21 mouse cellular contexts compared by ENCODE assay signal in the genomic region with DNA sequence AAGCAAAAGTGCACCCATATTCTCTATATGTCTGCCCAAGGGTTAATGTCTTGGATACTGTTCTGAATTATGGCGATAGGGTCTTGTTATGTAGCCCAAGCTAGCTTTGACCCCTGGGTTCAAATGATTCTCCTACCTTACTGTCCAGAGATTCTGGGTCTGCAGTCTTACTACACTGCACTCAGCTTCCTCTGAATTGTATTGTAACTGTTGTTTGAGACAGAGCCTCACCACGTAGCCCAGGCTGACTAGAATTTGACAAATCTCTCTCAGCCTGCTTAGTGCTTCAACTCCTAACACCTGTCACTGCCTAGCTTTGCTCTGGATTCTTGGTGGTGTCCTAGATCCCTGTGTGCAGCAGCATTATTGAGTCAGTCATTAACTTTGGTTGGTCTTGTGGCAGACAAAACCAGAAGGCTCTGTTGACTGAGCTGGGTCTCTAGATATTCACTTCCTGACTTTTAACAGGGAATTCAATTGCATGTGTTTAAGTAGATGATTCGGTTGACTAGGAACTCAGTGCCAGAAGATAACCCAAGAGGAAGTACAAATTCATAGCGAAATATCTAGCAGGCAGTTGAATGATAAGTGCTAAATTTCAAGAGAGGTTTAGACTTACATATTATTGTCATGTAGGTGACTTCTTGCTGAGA. TPM values are rescaled to one million over a fixed set of nuclear protein-coding genes. Genes with fewer than 3 reads are reported as not detected.
DNase-seq lines count a peak whose midpoint lies in the region; ATAC-seq and TF ChIP-seq lines count a peak whose summit lies in the region.
"Had no signal": no experiment of that assay in that cellular context is flagged by ENCODE, and none has a peak within 500 bp of the region (broad histone marks: within the 10 kb centered on the region; RNA-seq: fewer than 3 reads in every experiment).

No protein-coding gene starts in this region.

- 40% methylated on average over 4 of the region's 4 CpGs for WGBS in liver, embryonic 11.5 days
- WGBS in stomach, postnatal 0 days, result 69% methylated on average over 4 of the region's 4 CpGs

- H3K79me2 ChIP-seq in MEL (ENCODE audit: control insufficient read depth, insufficient read depth, low read length, poor library complexity), result peaks cover 20% of the 10 kb centered on the region

- no peak for TF ChIP-seq RAD21 in MEL (IDR thresholded peaks at IDR 0.05; ENCODE audit: low read depth, low read length)

- no peak; the same call in 1 of the 2 replicates for ATAC-seq in liver, embryonic 11.5 days (replicated peaks; ENCODE audit: low FRiP score)
- no peak for ATAC-seq in stomach, postnatal 0 days (ENCODE audit: low FRiP score, low TSS enrichment)
- ATAC-seq: forebrain, embryonic 16.5 days had no signal

- H3K9ac ChIP-seq in MEL (ENCODE audit: control insufficient read depth, low read depth, low read length, poor library complexity, severe bottlenecking), result peak overlapping the region; percentile 72
- H3K9ac ChIP-seq in liver, embryonic 11.5 days (ENCODE audit: low read depth, low read length), result no peak overlapping the region
- no peak overlapping the region for H3K9ac ChIP-seq in stomach, postnatal 0 days (ENCODE audit: low read length)
- H3K9ac ChIP-seq: embryonic facial prominence, embryonic 12.5 days; heart, embryonic 15.5 days; neural tube, embryonic 15.5 days had no signal

- peaks cover 47 to 57% of the 10 kb centered on the region in 2 experiments for H3K4me1 ChIP-seq in MEL (ENCODE audit: control insufficient read depth in 1 of 2, insufficient read depth in 2 of 2, low read length in 2 of 2)
- H3K4me1 ChIP-seq in liver, embryonic 11.5 days (replicated peaks; ENCODE audit: control insufficient read depth, insufficient read depth, low read length), result peaks cover 19% of the 10 kb centered on the region
- H3K4me1 ChIP-seq in stomach, postnatal 0 days (replicated peaks; ENCODE audit: control insufficient read depth, insufficient read depth), result no peaks in the 10 kb centered on the region
- H3K4me1 ChIP-seq: embryonic facial prominence, embryonic 12.5 days; limb, embryonic 10.5 days had no signal

- peaks cover 0 to 77% of the 10 kb centered on the region in 2 experiments; a peak in 2 of 4 replicates for H3K36me3 ChIP-seq in MEL (ENCODE audit: control insufficient read depth in 1 of 2, insufficient read depth in 2 of 2, low read length in 2 of 2)
- no peaks in the 10 kb centered on the region for H3K36me3 ChIP-seq in liver, embryonic 11.5 days (ENCODE audit: control insufficient read depth, insufficient read depth, low read length)
- H3K36me3 ChIP-seq in splenic B cell, adult 2 months (ENCODE audit: control insufficient read depth, insufficient read depth, low read length, poor library complexity, severe bottlenecking), result no peaks in the 10 kb centered on the region
- H3K36me3 ChIP-seq in stomach, postnatal 0 days (ENCODE audit: control insufficient read depth, insufficient read depth, low read length), result no peaks in the 10 kb centered on the region
- H3K36me3 ChIP-seq: embryonic facial prominence, embryonic 12.5 days; heart, embryonic 15.5 days; limb, embryonic 10.5 days; neural tube, embryonic 15.5 days had no signal

- peak in 1 of 2 experiments; percentile 73; a peak in 2 of 4 replicates for TF ChIP-seq POLR2A in MEL (IDR thresholded peaks at IDR 0.05; ENCODE audit: control insufficient read depth in 1 of 2, insufficient read depth in 1 of 2, low read depth in 1 of 2, low read length in 2 of 2, poor library complexity in 1 of 2)

- H3K9me3 ChIP-seq in MEL (replicated peaks; ENCODE audit: insufficient read depth, low read length), result no peaks in the 10 kb centered on the region
- no peaks in the 10 kb centered on the region for H3K9me3 ChIP-seq in liver, embryonic 11.5 days (ENCODE audit: control insufficient read depth, low read length)
- no peaks in the 10 kb centered on the region for H3K9me3 ChIP-seq in stomach, postnatal 0 days (ENCODE audit: control insufficient read depth, low read length)
- H3K9me3 ChIP-seq: embryonic facial prominence, embryonic 12.5 days; heart, embryonic 15.5 days; limb, embryonic 10.5 days; neural tube, embryonic 15.5 days had no signal

- TF ChIP-seq CTCF in MEL (IDR thresholded peaks at IDR 0.05 in 2 of 3, conservative IDR thresholded peaks at IDR 0.05 in 1 of 3; ENCODE audit: control insufficient read depth in 1 of 3, insufficient read depth in 1 of 3, low read depth in 2 of 3, low read length in 3 of 3, poor library complexity in 1 of 3, severe bottlenecking in 1 of 3), result no peak
- no peak for TF ChIP-seq CTCF in stomach, postnatal 0 days (IDR thresholded peaks at IDR 0.05; ENCODE audit: low read depth)

- peak; percentile 99 for TF ChIP-seq EP300 in MEL (IDR thresholded peaks at IDR 0.05; ENCODE audit: low read depth in 1 of 2, low read length in 2 of 2)
- no peak for TF ChIP-seq EP300 in stomach, postnatal 0 days (optimal IDR thresholded peaks at IDR 0.05)

- peak overlapping the region; percentile 22; the same call in 1 of the 2 replicates for H3K4me2 ChIP-seq in liver, embryonic 11.5 days
- H3K4me2 ChIP-seq in stomach, postnatal 0 days (replicated peaks; ENCODE audit: low read depth), result no peak overlapping the region
- H3K4me2 ChIP-seq: embryonic facial prominence, embryonic 12.5 days; heart, embryonic 15.5 days; neural tube, embryonic 15.5 days had no signal

- no peaks in the 10 kb centered on the region for H3K27me3 ChIP-seq in MEL (ENCODE audit: control insufficient read depth in 1 of 2, insufficient read depth in 2 of 2, low read length in 2 of 2)
- H3K27me3 ChIP-seq in liver, embryonic 11.5 days (replicated peaks; ENCODE audit: control insufficient read depth, insufficient read depth, low read length), result no peaks in the 10 kb centered on the region
- H3K27me3 ChIP-seq in splenic B cell, adult 2 months (ENCODE audit: control insufficient read depth, insufficient read depth, low read length, poor library complexity, severe bottlenecking), result no peaks in the 10 kb centered on the region
- H3K27me3 ChIP-seq in stomach, postnatal 0 days (ENCODE audit: control insufficient read depth, insufficient read depth, low read length), result no peaks in the 10 kb centered on the region
- H3K27me3 ChIP-seq: embryonic facial prominence, embryonic 12.5 days; heart, embryonic 15.5 days; neural tube, embryonic 15.5 days had no signal

- H3K27ac ChIP-seq in MEL (ENCODE audit: control insufficient read depth, low read depth, low read length), result peak overlapping the region; percentile 100
- H3K27ac ChIP-seq in liver, embryonic 11.5 days (ENCODE audit: low read depth, low read length), result peak overlapping the region; percentile 43
- H3K27ac ChIP-seq in stomach, postnatal 0 days (replicated peaks), result no peak overlapping the region
- H3K27ac ChIP-seq: embryonic facial prominence, embryonic 12.5 days; gastrocnemius, adult 2 months; heart, embryonic 15.5 days; limb, embryonic 10.5 days; neural tube, embryonic 15.5 days had no signal

- DNase-seq in kidney, adult 9 months, result peak; percentile 23
- DNase-seq in kidney, adult 11 months, result no peak
- peak; percentile 95 for DNase-seq in MEL (ENCODE audit: low read depth, low spot score)
- DNase-seq in liver, embryonic 11.5 days (ENCODE audit: low spot score), result no peak
- DNase-seq in splenic B cell, adult 2 months (ENCODE audit: low read depth, low spot score), result peak; percentile 37
- no peak for DNase-seq in embryo, embryonic 9.5 days (ENCODE audit: extremely low spot score)
- no peak for DNase-seq in stomach, postnatal 0 days (ENCODE audit: low spot score)
- DNase-seq: cerebellum, adult 11-12 months; cerebellum, postnatal 36 days; gastrocnemius, adult 2 months; heart, adult 18-20 months; kidney, postnatal 10 days; lung, adult 18-20 months; midbrain, embryonic 14.5 days; thymus, postnatal 14 days had no signal

- H3K4me3 ChIP-seq in MEL (ENCODE audit: control insufficient read depth in 1 of 2, insufficient read depth in 1 of 2, low read depth in 2 of 2, low read length in 2 of 2), result peak overlapping the region; percentile 24 to 42
- no peak overlapping the region for H3K4me3 ChIP-seq in liver, embryonic 11.5 days (ENCODE audit: low read depth, low read length)
- H3K4me3 ChIP-seq in stomach, postnatal 0 days (ENCODE audit: low read depth, low read length), result no peak overlapping the region
- H3K4me3 ChIP-seq: embryonic facial prominence, embryonic 12.5 days; gastrocnemius, adult 2 months; heart, embryonic 15.5 days; limb, embryonic 10.5 days; myocyte; neural tube, embryonic 15.5 days had no signal

TF ChIP-seq in MEL, 35 proteins besides CTCF, POLR2A, EP300 and RAD21 (continues in another document):
- 0 out of 2 replicates have a peak, but pooled peaks have one; percentile 7 for TF ChIP-seq BHLHE40 (IDR thresholded peaks at IDR 0.05; ENCODE audit: borderline replicate concordance, low read depth, low read length)
- TF ChIP-seq TBP (IDR thresholded peaks at IDR 0.05; ENCODE audit: low read depth, low read length), result peak; percentile 83
- no peak for TF ChIP-seq MAFK (IDR thresholded peaks at IDR 0.05; ENCODE audit: borderline replicate concordance, low read depth, low read length)
- TF ChIP-seq USF1 (IDR thresholded peaks at IDR 0.05; ENCODE audit: low read depth, low read length), result no peak
- TF ChIP-seq NRF1 (IDR thresholded peaks at IDR 0.05; ENCODE audit: insufficient read depth, low read depth, low read length, poor library complexity, severe bottlenecking), result no peak
- no peak for TF ChIP-seq POLR2AphosphoS5 (IDR thresholded peaks at IDR 0.05; ENCODE audit: borderline replicate concordance, low read depth, low read length)
- TF ChIP-seq TCF12 (IDR thresholded peaks at IDR 0.05; ENCODE audit: low read depth, low read length), result peak; percentile 90
- TF ChIP-seq TAL1 (IDR thresholded peaks at IDR 0.05; ENCODE audit: low read length), result peak; percentile 65
- TF ChIP-seq NELFE (IDR thresholded peaks at IDR 0.05; ENCODE audit: low read depth, low read length), result peak; percentile 74; the same call in 1 of the 2 replicates
- peak; percentile 62; the same call in 1 of the 2 replicates for TF ChIP-seq ZNF384 (IDR thresholded peaks at IDR 0.05; ENCODE audit: low read depth, low read length)
- peak; percentile 87 for TF ChIP-seq ELF1 (IDR thresholded peaks at IDR 0.05; ENCODE audit: low read depth, low read length)
- TF ChIP-seq SMC3 (IDR thresholded peaks at IDR 0.05; ENCODE audit: low read depth, low read length), result no peak
- TF ChIP-seq RCOR1 (IDR thresholded peaks at IDR 0.05; ENCODE audit: low read depth, low read length), result peak; percentile 94
- no peak for TF ChIP-seq USF2 (IDR thresholded peaks at IDR 0.05; ENCODE audit: borderline replicate concordance in 1 of 2, insufficient read depth in 1 of 2, low read depth in 1 of 2, low read length in 2 of 2)
- peak; percentile 42; the same call in 1 of the 2 replicates for TF ChIP-seq HCFC1 (IDR thresholded peaks at IDR 0.05; ENCODE audit: low read depth, low read length)

RNA-seq across cellular contexts. Expression of a gene that starts 17.3 kb away (rescaled TPM):
- 78.2 and 81.1 TPM in 2 replicates for total RNA-seq in MEL (2012; rRNA removed)
- polyA plus RNA-seq in MEL (2012; ENCODE audit: insufficient read depth in 1 of 2, insufficient read length in 2 of 2, low read depth in 1 of 2, low replicate concordance in 2 of 2, missing spikeins in 1 of 2), result 100 to 1,000 TPM in 1 of 2 experiments, 10 to 100 TPM in 1; 59.5 to 507 TPM
- 47.8 and 48.0 TPM in 2 replicates for polyA plus RNA-seq in liver, embryonic 11.5 days (2014; fragmentation: Nextera tagmentation; extraction: Ambion mirVana)
- polyA plus RNA-seq in stomach, postnatal 0 days (2015; fragmentation: Nextera tagmentation; extraction: Ambion mirVana), result 52.6 and 54.2 TPM in 2 replicates
- polyA plus RNA-seq: myocyte had no signal

Comparison
In these comparisons a context has a peak if more than half of its experiments do, and no peak if none do; other contexts are left out.
1. DNase-seq: peak in kidney, adult 9 months (single experiment), MEL (single experiment) and splenic B cell, adult 2 months (single experiment); none in kidney, adult 11 months (single experiment), liver, embryonic 11.5 days (single experiment), embryo, embryonic 9.5 days (single experiment) and stomach, postnatal 0 days (single experiment).
2. H3K4me3 ChIP-seq: peak in MEL (2 of 2); none in liver, embryonic 11.5 days (single experiment) and stomach, postnatal 0 days (single experiment).